8 mouse cellular contexts compared by ENCODE assay signal in the genomic region with DNA sequence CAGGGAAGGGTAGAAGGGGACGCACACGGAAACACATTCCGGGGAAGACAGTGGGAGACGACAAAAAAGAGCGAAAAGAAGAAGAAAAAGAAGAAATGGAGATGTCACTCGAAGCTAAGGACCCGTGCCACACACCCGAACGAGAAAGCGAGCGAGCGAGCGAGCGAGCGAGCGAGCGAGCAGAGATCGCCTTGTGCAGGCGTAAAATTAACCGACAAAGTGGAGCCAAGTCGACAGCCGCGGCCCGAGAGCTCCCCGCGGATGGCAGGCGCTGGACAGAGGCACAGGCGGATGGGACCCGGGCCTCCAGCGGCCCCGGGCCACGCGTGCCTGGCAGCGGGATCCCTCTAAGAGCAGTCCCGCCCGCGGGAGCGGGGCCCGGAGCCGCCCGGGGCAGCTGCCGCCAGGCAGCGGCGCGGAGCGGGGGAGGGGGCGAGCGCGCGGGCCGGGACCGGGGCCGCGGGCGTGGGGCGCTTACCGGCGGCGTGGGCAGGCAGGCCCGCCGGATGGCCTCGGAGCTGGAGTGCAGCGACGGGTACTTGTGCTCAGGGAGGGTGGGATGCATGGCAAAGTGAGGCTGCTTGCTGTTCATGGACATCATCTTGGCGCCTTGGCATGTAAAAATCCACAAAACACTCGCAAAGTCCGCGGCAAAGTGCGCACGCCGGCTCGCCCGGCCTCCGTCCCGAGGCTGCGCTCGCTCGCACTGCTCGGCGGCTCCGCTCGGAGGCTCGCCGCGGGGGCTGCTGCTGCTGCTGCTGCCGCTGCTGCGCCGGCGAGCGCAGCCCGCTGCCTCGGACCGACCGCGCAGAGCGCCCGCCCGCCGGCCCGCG. TPM values are rescaled to one million over a fixed set of nuclear protein-coding genes. Genes with fewer than 3 reads are reported as not detected.
DNase-seq lines count a peak whose midpoint lies in the region; ATAC-seq and TF ChIP-seq lines count a peak whose summit lies in the region.

No protein-coding gene starts in this region.

- H3K4me3 ChIP-seq in E14TG2a.4 (replicated peaks; ENCODE audit: low read length) = peak overlapping the region; percentile 83
- peak overlapping the region; percentile 53 for H3K4me3 ChIP-seq in embryonic facial prominence, embryonic 15.5 days (replicated peaks)
- peak overlapping the region; percentile 52 for H3K4me3 ChIP-seq in intestine, postnatal 0 days (ENCODE audit: low read depth, low read length)
- H3K4me3 ChIP-seq in neural tube, embryonic 11.5 days (ENCODE audit: low read depth, low read length) = peak overlapping the region; percentile 61

- intact Hi-C loops in gastrocnemius, postnatal 14 days (cut with DNase I; ENCODE audit: low total_unique reads) = no loop called here

- no peak overlapping the region for H3K9ac ChIP-seq in embryonic facial prominence, embryonic 15.5 days
- peak overlapping the region; percentile 22; the same call in 1 of the 2 replicates for H3K9ac ChIP-seq in intestine, postnatal 0 days (ENCODE audit: low read depth, low read length)
- H3K9ac ChIP-seq in neural tube, embryonic 11.5 days (ENCODE audit: low read length) = peak overlapping the region; percentile 76

- WGBS in embryonic facial prominence, embryonic 15.5 days = under 1% methylated on average over 86 of the region's 101 CpGs
- WGBS in intestine, postnatal 0 days = under 1% methylated on average over 90 of the region's 101 CpGs
- WGBS in neural tube, embryonic 11.5 days = under 1% methylated on average over 89 of the region's 101 CpGs

- H3K36me3 ChIP-seq in E14TG2a.4 (ENCODE audit: insufficient read depth, low read length) = no peaks in the 10 kb centered on the region
- H3K36me3 ChIP-seq in embryonic facial prominence, embryonic 15.5 days = no peaks in the 10 kb centered on the region
- H3K36me3 ChIP-seq in intestine, postnatal 0 days (ENCODE audit: control insufficient read depth, insufficient read depth) = no peaks in the 10 kb centered on the region
- no peaks in the 10 kb centered on the region for H3K36me3 ChIP-seq in neural tube, embryonic 11.5 days (ENCODE audit: control insufficient read depth, insufficient read depth, low read length)

- no peak for TF ChIP-seq CTCF in E14TG2a.4 (conservative IDR thresholded peaks at IDR 0.05; ENCODE audit: low read length)
- no peak for TF ChIP-seq CTCF in intestine, postnatal 0 days (IDR thresholded peaks at IDR 0.05; ENCODE audit: low read depth)

- H3K9me3 ChIP-seq in E14TG2a.4 (ENCODE audit: low read length) = no peaks in the 10 kb centered on the region; the same call in 1 of the 2 replicates
- no peaks in the 10 kb centered on the region for H3K9me3 ChIP-seq in embryonic facial prominence, embryonic 15.5 days (replicated peaks)
- H3K9me3 ChIP-seq in intestine, postnatal 0 days (ENCODE audit: control insufficient read depth) = no peaks in the 10 kb centered on the region
- no peaks in the 10 kb centered on the region for H3K9me3 ChIP-seq in neural tube, embryonic 11.5 days (ENCODE audit: control insufficient read depth, low read length)

- peaks cover 74% of the 10 kb centered on the region for H3K27me3 ChIP-seq in E14TG2a.4 (ENCODE audit: insufficient read depth, low read length)
- H3K27me3 ChIP-seq in embryonic facial prominence, embryonic 15.5 days = peaks cover 96% of the 10 kb centered on the region
- peaks cover 93% of the 10 kb centered on the region for H3K27me3 ChIP-seq in intestine, postnatal 0 days (replicated peaks; ENCODE audit: control insufficient read depth, insufficient read depth, low read length)
- peaks cover 89% of the 10 kb centered on the region for H3K27me3 ChIP-seq in neural tube, embryonic 11.5 days (ENCODE audit: control insufficient read depth, insufficient read depth, low read length)

- H3K4me2 ChIP-seq in embryonic facial prominence, embryonic 15.5 days (replicated peaks) = peak overlapping the region; percentile 86
- peak overlapping the region; percentile 86 for H3K4me2 ChIP-seq in intestine, postnatal 0 days (replicated peaks; ENCODE audit: low read depth)
- H3K4me2 ChIP-seq in neural tube, embryonic 11.5 days (ENCODE audit: low read depth) = peak overlapping the region; percentile 74

- H3K27ac ChIP-seq in embryonic facial prominence, embryonic 15.5 days (replicated peaks) = no peak overlapping the region
- H3K27ac ChIP-seq in intestine, postnatal 0 days (ENCODE audit: low read depth, low read length) = no peak overlapping the region
- H3K27ac ChIP-seq in neural tube, embryonic 11.5 days (ENCODE audit: low read depth, low read length) = peak overlapping the region; percentile 85

- DNase-seq in gastrocnemius, postnatal 4 days (ENCODE audit: low spot score in 2 of 2) = peak; percentile 18 to 35
- DNase-seq in gastrocnemius, postnatal 14 days = no peak
- DNase-seq in neural tube, embryonic 11.5 days (ENCODE audit: low spot score) = peak; percentile 56
- DNase-seq in c-Kit-positive CD71-positive TER-119-positive erythroid progenitor cells, embryonic 14.5 days (ENCODE audit: low spot score) = no peak
- DNase-seq in gastrocnemius, adult 8-10 months (ENCODE audit: low spot score in 2 of 2) = no peak

- peaks cover 11% of the 10 kb centered on the region for H3K4me1 ChIP-seq in E14TG2a.4 (replicated peaks; ENCODE audit: low read depth, low read length)
- H3K4me1 ChIP-seq in embryonic facial prominence, embryonic 15.5 days = peaks cover 29% of the 10 kb centered on the region
- H3K4me1 ChIP-seq in intestine, postnatal 0 days (replicated peaks; ENCODE audit: control insufficient read depth, insufficient read depth, low read length) = peaks cover 9% of the 10 kb centered on the region; the same call in 1 of the 2 replicates
- peaks cover 10% of the 10 kb centered on the region; the same call in 1 of the 2 replicates for H3K4me1 ChIP-seq in neural tube, embryonic 11.5 days (ENCODE audit: control insufficient read depth, insufficient read depth, low read length)

- peak; percentile 56 for ATAC-seq in embryonic facial prominence, embryonic 15.5 days (ENCODE audit: insufficient number of reproducible peaks, low FRiP score, low TSS enrichment, low read depth)
- peak; percentile 55 for ATAC-seq in intestine, postnatal 0 days
- ATAC-seq in neural tube, embryonic 11.5 days (ENCODE audit: insufficient read depth, low FRiP score, low TSS enrichment) = peak; percentile 56; the same call in 1 of the 2 replicates

RNA-seq across cellular contexts. Expression of a gene that starts 0.5 kb away (rescaled TPM):
- 1 to 10 TPM; 2.4 to 2.8 TPM for total RNA-seq in gastrocnemius, postnatal 4 days (2021)
- total RNA-seq in gastrocnemius, postnatal 14 days (2021) = 1 to 10 TPM; 1.4 to 2.1 TPM
- 0.75 and 1.1 TPM in 2 replicates for polyA plus RNA-seq in embryonic facial prominence, embryonic 15.5 days (2015; fragmentation: Nextera tagmentation; extraction: Ambion mirVana)
- 0.25 and 0.39 TPM in 2 replicates for polyA plus RNA-seq in intestine, postnatal 0 days (2015; fragmentation: Nextera tagmentation; extraction: Ambion mirVana)
- polyA plus RNA-seq in neural tube, embryonic 11.5 days (2014; fragmentation: Nextera tagmentation; extraction: Ambion mirVana) = 79.6 and 96.7 TPM in 2 replicates
- 1 to 10 TPM in 2 of 4 experiments, under 1 TPM in 2; 0.39 to 1.1 (median 0.92) TPM for total RNA-seq in gastrocnemius, adult 8-10 months (2022)

RNA-seq across cellular contexts. Expression of a gene that starts 55.1 kb away (rescaled TPM):
- total RNA-seq in gastrocnemius, postnatal 4 days (2021) = 10 to 100 TPM; 13.1 to 13.3 TPM
- 1 to 10 TPM; 3.3 to 4.5 TPM for total RNA-seq in gastrocnemius, postnatal 14 days (2021)
- 21.8 and 23.8 TPM in 2 replicates for polyA plus RNA-seq in embryonic facial prominence, embryonic 15.5 days (2015; fragmentation: Nextera tagmentation; extraction: Ambion mirVana)
- polyA plus RNA-seq in intestine, postnatal 0 days (2015; fragmentation: Nextera tagmentation; extraction: Ambion mirVana) = 7.0 and 8.4 TPM in 2 replicates
- polyA plus RNA-seq in neural tube, embryonic 11.5 days (2014; fragmentation: Nextera tagmentation; extraction: Ambion mirVana) = 40.2 and 46.1 TPM in 2 replicates
- total RNA-seq in gastrocnemius, adult 8-10 months (2022) = 1 to 10 TPM; 2.1 to 4.0 (median 3.2) TPM

Comparison
In these comparisons a context has a peak if more than half of its experiments do, and no peak if none do; other contexts are left out.
1. DNase-seq: peak in gastrocnemius, postnatal 4 days (2 of 2) and neural tube, embryonic 11.5 days (single experiment); none in gastrocnemius, postnatal 14 days (single experiment), c-Kit-positive CD71-positive TER-119-positive erythroid progenitor cells, embryonic 14.5 days (single experiment) and gastrocnemius, adult 8-10 months (0 of 2).
2. Peak in every context shown above with its lines, with median percentiles within 50 percentile points of each other: H3K4me3 ChIP-seq, ATAC-seq and H3K4me2 ChIP-seq.